Mouse (Mus musculus) left cerebral cortex, adult 11 months (tissue): ENCODE results near the gene Cat.

ENCODE experiments used
- DNase-seq: peaks from one replicate; pipeline ENCODE4 v3.0.0; 2022; ENCODE audit warnings: low spot score

Gene Cat

GRCm38 (mm10) chr2:103435110-103435509 is 49.9 kb downstream of the Cat start:
- DNase-seq, result no peak

- no peak for DNase-seq
Observed at GRCm38 (mm10) chr2:103432695-103433275, 52.2 kb downstream of the Cat start.

GRCm38 (mm10) chr2:103430712-103431111 is 54.2 kb downstream of the Cat start:
- no peak for DNase-seq

DNA sequence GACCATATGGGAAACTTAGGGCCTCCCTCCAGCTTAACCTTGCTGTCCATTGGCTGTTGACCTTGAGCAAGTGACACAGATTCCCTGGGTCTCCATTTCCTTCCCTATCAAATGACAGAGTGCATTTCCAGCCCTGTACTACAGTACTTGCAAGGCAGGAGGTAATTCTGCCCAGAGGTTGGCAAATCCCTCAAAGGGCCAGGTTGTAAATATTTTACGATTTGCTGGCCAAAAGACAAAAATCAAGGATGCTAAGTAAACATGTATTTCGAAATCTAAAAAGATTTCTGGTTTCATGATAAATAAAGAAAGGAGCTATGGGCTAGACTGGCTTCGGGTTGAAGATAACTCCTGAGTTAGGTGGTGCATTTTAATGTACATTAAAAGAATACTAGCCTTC is 56.6 kb downstream of the Cat start:
- no peak for DNase-seq

- no peak for DNase-seq
Observed at GRCm38 (mm10) chr2:103425456-103426063, 59.4 kb downstream of the Cat start.

DNA sequence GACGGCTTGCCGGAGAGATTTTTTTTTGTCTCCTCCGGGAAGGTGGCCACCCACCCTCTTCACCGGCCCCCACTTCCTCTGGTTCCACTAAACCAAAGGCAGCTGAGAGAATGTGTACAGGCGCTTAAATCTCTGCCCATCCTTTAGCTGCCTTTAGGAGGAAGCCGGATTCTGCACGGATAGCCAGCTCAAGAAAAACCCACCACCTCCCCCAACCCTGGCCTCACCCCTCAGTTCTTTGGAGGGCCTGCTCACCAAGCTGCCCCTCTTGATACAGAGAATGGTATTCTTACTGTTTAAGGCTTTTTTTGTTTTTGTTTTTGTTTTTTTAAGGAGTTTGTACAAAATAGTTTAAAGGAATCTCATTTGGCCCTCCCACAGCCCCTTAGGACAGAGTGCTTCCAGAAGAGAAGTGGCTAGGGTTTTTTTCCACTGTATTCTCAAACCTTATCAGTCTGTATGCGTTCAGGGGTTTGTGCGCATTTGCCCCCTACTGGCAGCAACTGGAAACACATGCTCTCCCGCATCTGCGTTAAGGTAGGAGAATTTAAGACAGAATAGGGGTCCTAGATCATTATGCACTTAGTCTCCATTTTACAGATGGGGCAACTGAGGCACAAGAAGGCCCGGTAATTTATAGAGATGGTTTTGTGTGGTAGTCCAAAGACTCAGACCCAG is 60.5 kb downstream of the Cat start:
- DNase-seq, result peak; percentile 35

- no peak for DNase-seq
Observed at GRCm38 (mm10) chr2:103423884-103424283, 61.1 kb downstream of the Cat start.

- DNase-seq, result no peak
Observed at GRCm38 (mm10) chr2:103420650-103421507, 64.1 kb downstream of the Cat start.

DNA sequence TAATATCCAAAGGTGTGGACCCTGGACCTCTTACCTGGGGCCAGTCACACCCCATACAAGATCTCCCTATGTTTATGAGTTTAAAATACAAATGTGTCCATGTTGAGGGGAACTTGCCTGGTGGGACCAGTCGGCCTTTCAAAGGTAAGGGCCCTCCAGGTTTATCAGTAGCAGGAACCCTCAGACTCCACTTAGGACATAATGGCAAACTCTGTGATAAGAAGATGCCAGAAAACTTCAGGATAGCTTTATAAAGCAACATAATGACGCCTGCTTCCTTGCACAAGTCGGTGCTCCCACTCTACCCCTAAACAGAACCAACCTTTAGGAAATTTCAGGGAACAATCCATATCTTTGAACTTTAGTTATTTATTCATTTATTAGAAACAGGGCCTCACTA is 69.2 kb downstream of the Cat start:
- no peak for DNase-seq

GRCm38 (mm10) chr2:103413381-103413780 is 71.6 kb downstream of the Cat start:
- no peak for DNase-seq

DNA sequence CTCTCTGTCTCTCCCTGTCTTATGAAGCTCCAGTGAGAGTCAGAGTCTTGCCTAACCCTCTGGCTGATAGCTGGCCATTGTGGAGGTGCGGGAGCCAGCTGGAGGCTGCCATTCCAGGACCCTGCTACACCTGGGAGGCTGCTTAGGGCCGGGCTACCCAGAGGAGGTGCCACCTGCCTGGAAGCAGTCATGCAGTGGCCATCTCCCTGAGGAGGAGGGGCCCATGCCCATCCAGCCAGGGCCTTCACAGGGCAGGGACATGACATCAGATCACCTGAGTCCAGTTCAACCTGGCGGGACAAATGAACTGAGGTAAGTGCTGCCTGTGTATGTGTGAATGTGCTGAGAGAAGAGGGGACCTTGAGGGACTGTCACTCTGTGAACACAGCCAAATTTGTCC is 73.1 kb downstream of the Cat start:
- DNase-seq, result no peak

GRCm38 (mm10) chr2:103411348-103411747 is 73.6 kb downstream of the Cat start, which contains the start of gene Elf5:
Elf5 (plus strand) TSS chr2:103411688.
- no peak for DNase-seq

- no peak for DNase-seq
Observed at GRCm38 (mm10) chr2:103406239-103406638, 78.7 kb downstream of the Cat start.
